Mouse (Mus musculus) spleen, adult 18-20 months (tissue): ENCODE results near the gene Apol7b.

Experiments
- DNase-seq, 2 experiments: peaks; one replicate each; pipeline ENCODE4 v3.0.0; 2022; ENCODE audit warnings: mixed read lengths in 2 of 2

The Apol7b gene

GRCm38 (mm10) chr15:77384340-77385030, 62.8 kb downstream of the Apol7b start:
- no peak for DNase-seq

GRCm38 (mm10) chr15:77382880-77383279, 64.4 kb downstream of the Apol7b start:
- no peak for DNase-seq

GRCm38 (mm10) chr15:77382271-77382850, 64.9 kb downstream of the Apol7b start:
- DNase-seq, result no peak

- no peak for DNase-seq
Observed at GRCm38 (mm10) chr15:77381481-77381880, 65.8 kb downstream of the Apol7b start.

- DNase-seq, result no peak
Observed at GRCm38 (mm10) chr15:77379921-77380320, 67.4 kb downstream of the Apol7b start.

- DNase-seq, result no peak
Observed at GRCm38 (mm10) chr15:77377419-77377818, 69.9 kb downstream of the Apol7b start.

GRCm38 (mm10) chr15:77376920-77377319, 70.4 kb downstream of the Apol7b start:
- no peak for DNase-seq
